Mouse (Mus musculus) heart, embryonic 11.5 days (tissue): Measurements from ENCODE around the gene Rmi2. TPM values are rescaled to one million over a fixed set of nuclear protein-coding genes. Genes with fewer than 3 reads are reported as not detected.

ENCODE experiments used
- ATAC-seq: fragments of 200-750 bp; cut with Nextera tagmentation; replicated peaks from 2 replicates; pipeline ENCODE4 v1.8.0; 2017; ENCODE audit warnings: moderate library complexity; ENCODE audit not compliant: insufficient number of reproducible peaks, low FRiP score, low TSS enrichment
- H3K27ac ChIP-seq: fragments of 300-500 bp; sonication (generic); 2 replicates; pipeline ENCODE4 v1.5.1; 2014; ENCODE audit warnings: mild to moderate bottlenecking, low read depth, low read length
- H3K27me3 ChIP-seq: fragments of 300-500 bp; sonication (generic); 2 replicates; pipeline ENCODE4 v1.6.1; 2014; ENCODE audit warnings: mild to moderate bottlenecking, low read length, mixed read lengths; ENCODE audit not compliant: control insufficient read depth, insufficient read depth
- H3K36me3 ChIP-seq: fragments of 300-500 bp; sonication (generic); 2 replicates; pipeline ENCODE4 v1.6.1; 2014; ENCODE audit warnings: mild to moderate bottlenecking, low read length, moderate library complexity, mixed read lengths; ENCODE audit not compliant: control insufficient read depth, insufficient read depth
- H3K4me1 ChIP-seq: fragments of 300-500 bp; sonication (generic); 2 replicates; pipeline ENCODE4 v1.6.1; 2014; ENCODE audit warnings: low read length; ENCODE audit not compliant: control insufficient read depth, insufficient read depth
- H3K4me2 ChIP-seq: fragments of 300-500 bp; sonication (generic); 2 replicates; pipeline ENCODE4 v1.6.1; 2014; ENCODE audit warnings: mild to moderate bottlenecking, moderate library complexity
- H3K4me3 ChIP-seq: fragments of 300-500 bp; sonication (generic); 2 replicates; pipeline ENCODE4 v1.5.1; 2014; ENCODE audit warnings: low read depth, low read length
- H3K9ac ChIP-seq: fragments of 300-500 bp; sonication (generic); 2 replicates; pipeline ENCODE4 v1.6.1; 2014; ENCODE audit warnings: mild to moderate bottlenecking, low read depth, low read length, moderate library complexity
- H3K9me3 ChIP-seq: fragments of 300-500 bp; sonication (generic); replicated peaks from 2 replicates; pipeline ENCODE4 v1.6.1; 2016; ENCODE audit warnings: low read length; ENCODE audit not compliant: control insufficient read depth
- WGBS: fragments of 180-500 bp; shearing (Covaris S2); extraction: QIAGEN DNeasy Blood & Tissue Kit; methylation state at CpG from one replicate; pipeline ENCODE4 v1.1.7; 2014; ENCODE audit not compliant: insufficient replicate concordance; 5-methylcytosine and 5-hydroxymethylcytosine counted together
- polyA plus RNA-seq: library from polyadenylated mRNA; unstranded; fragments of >200 nt; fragmentation: Nextera tagmentation; extraction: Ambion mirVana; gene quantifications from 2 replicates; pipeline ENCODE4 v1.2.1, GENCODE M21; 2014

Gene Rmi2
- polyA plus RNA-seq, 1 experiment from 2014 or later: 2.9 TPM

DNA sequence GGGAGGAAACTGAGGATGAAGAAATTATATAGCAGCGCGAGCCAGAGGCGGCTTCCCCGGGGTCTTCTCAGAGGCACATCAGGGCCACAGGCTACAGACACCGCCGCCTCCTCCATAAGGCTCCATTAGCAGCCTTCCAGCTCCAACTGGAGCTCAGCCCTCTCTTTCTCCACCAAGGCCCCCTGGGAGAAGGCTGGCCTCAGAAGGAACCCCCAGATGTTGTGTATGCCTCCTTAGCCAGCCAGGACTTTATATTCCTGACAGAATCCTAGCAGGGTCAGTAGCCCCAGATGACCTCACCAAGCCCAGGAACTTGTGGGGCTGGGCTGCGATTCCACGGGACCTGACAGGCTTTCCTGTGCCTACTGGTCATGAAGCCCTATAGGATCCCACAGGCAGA lies 32.0 kb downstream of the Rmi2 start:
- 83% methylated on average over 8 of the region's 8 CpGs for WGBS
- H3K4me3 ChIP-seq: no peak overlapping the region

DNA sequence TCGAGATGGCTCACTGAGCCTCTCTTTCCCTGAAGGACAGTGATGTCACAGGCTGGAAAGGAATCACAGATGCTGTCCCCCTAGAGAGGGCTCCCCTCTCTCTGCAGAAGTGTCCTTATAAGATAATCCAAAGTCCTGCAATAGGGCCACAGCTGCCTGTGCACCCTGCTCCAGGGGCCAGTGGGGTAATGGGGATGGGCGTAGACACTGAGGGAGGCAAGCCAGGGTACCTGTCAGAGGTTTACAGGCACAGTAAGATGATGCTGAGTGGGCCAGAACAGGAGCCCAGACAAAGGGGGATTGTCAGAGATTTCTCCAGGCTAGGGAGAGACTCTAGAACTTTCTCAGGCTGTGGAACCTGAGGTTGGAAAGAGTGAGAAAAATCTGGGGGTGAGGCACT lies 32.6 kb downstream of the Rmi2 start:
- no peaks in the 10 kb centered on the region for H3K36me3 ChIP-seq
- 0 out of 2 replicates have a peak, but pooled peaks cover 2% of the 10 kb centered on the region for H3K27me3 ChIP-seq
- no peak overlapping the region for H3K9ac ChIP-seq
- ATAC-seq: no peak
- H3K27ac ChIP-seq: no peak overlapping the region
- peaks cover 21% of the 10 kb centered on the region for H3K4me1 ChIP-seq
- H3K4me3 ChIP-seq: no peak overlapping the region
- 83% methylated on average over 2 of the region's 2 CpGs for WGBS
- no peak overlapping the region for H3K4me2 ChIP-seq
- no peaks in the 10 kb centered on the region for H3K9me3 ChIP-seq

More for the DNA sequence above, 32.0 kb downstream of the Rmi2 start:
- Histone ChIP-seq H3K4me1 (peaks cover 21% of the 10 kb centered on the region), H3K4me2 (no peak overlapping the region), H3K27ac (no peak overlapping the region), H3K27me3 (0 out of 2 replicates have a peak, but pooled peaks cover 2% of the 10 kb centered on the region), H3K9ac (no peak overlapping the region), H3K36me3 (no peaks in the 10 kb centered on the region), H3K9me3 (no peaks in the 10 kb centered on the region)
- no peak for ATAC-seq

DNA sequence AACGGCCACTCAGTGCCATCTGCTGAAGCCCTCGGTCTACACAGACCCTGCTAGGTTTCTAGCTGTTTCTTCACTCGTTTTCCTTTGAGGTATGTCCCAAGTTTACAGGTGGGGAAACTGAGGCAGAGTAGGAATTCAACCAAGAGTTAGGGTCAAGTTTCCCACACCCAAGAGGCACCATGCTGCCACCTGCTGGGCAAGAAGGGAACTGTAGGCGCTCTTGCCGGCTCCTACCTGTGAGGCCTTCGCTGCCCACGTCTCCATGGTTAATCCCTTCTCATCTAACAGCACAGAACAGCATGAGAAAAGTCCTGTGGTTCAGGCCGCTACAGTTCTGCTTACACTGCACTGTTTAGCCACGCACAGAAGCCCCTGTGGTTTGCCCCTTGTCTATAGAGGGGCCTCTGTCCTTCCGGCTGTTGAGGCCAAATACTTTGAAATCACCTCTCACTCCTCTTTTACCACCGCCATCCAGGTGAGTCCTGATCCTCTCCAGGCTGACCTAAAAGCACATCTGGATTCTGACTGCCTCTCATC lies 33.1 kb downstream of the Rmi2 start:
- H3K9me3 ChIP-seq: no peaks in the 10 kb centered on the region
- WGBS: 37% methylated on average over 11 of the region's 11 CpGs

GRCm38 (mm10) chr16:10870969-10871368 lies 36.1 kb downstream of the Rmi2 start:
- no peaks in the 10 kb centered on the region for H3K36me3 ChIP-seq
- peaks cover 10% of the 10 kb centered on the region; the same call in 1 of the 2 replicates for H3K27me3 ChIP-seq
- peak overlapping the region; percentile 29; the same call in 1 of the 2 replicates for H3K27ac ChIP-seq
- ATAC-seq: no peak
- H3K9me3 ChIP-seq: no peaks in the 10 kb centered on the region
- H3K9ac ChIP-seq: no peak overlapping the region
- H3K4me2 ChIP-seq: no peak overlapping the region
- H3K4me3 ChIP-seq: no peak overlapping the region
- H3K4me1 ChIP-seq: peaks cover 25% of the 10 kb centered on the region
- WGBS: 45% methylated on average over 4 of the region's 4 CpGs

More for the DNA sequence above, 33.1 kb downstream of the Rmi2 start:
- Histone ChIP-seq H3K4me2 (no peak overlapping the region), H3K27ac (no peak overlapping the region), H3K27me3 (0 out of 2 replicates have a peak, but pooled peaks cover 2% of the 10 kb centered on the region), H3K4me1 (peaks cover 21% of the 10 kb centered on the region), H3K36me3 (no peaks in the 10 kb centered on the region), H3K9ac (no peak overlapping the region), H3K4me3 (no peak overlapping the region)
- no peak for ATAC-seq

DNA sequence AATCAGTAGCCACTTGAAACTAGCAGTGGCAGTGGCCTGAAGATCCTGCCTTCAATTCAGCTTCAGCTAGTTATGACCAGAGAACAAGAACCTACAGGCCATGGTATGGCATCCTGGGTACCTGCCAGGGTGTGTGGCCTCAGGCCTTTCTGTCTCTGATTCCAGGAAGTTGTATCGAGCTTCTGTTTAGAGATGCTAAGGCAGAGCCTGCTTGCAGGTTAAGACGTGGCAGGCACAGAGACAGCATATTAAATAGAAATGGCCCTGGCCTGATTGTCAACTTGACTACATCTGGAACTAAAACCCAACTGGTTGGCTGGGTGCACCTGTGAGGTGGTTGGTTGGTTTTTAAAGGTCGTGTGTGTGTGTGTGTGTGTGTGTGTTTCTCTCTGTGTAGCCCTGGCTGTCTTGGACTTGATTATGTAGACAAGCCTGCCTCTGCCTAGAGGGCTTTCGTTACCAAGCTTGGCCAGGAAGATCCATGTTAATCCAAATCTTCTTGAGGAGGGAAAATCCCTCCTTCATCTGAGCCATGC lies 38.0 kb downstream of the Rmi2 start:
- no peak overlapping the region for H3K9ac ChIP-seq
- H3K4me2 ChIP-seq: no peak overlapping the region
- H3K27ac ChIP-seq: no peak overlapping the region
- H3K4me3 ChIP-seq: no peak overlapping the region
- peaks cover 25% of the 10 kb centered on the region for H3K4me1 ChIP-seq
- 68% methylated on average over 4 of the region's 4 CpGs for WGBS
- ATAC-seq: no peak
- H3K9me3 ChIP-seq: no peaks in the 10 kb centered on the region
- no peaks in the 10 kb centered on the region for H3K36me3 ChIP-seq
- H3K27me3 ChIP-seq: peaks cover 8% of the 10 kb centered on the region; the same call in 1 of the 2 replicates

DNA sequence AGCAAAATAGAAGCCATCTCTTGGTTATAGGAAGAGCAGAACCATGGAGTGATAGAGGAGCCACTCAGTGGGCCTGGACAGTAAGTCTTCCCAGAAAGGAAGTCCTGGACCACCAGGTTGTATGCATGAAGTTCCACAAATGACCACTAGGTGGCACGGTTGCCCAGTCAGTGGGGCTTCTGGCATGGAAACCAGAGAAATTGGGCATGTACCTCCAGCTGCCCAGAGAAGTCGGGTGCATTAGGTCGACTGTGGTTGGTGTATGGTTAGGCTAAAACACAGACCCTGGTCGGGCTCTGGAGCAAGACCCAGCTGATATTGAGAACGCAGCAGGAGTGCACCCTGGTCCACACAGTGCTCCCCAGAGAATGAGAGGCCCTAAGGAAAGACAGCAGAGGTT lies 38.8 kb downstream of the Rmi2 start:
- no peak overlapping the region for H3K4me3 ChIP-seq
- no peak overlapping the region for H3K9ac ChIP-seq

GRCm38 (mm10) chr16:10878227-10878626 lies 43.4 kb downstream of the Rmi2 start:
- peaks cover 4% of the 10 kb centered on the region for H3K4me1 ChIP-seq
- H3K27ac ChIP-seq: no peak overlapping the region
- 79% methylated on average over 3 of the region's 3 CpGs for WGBS
- H3K4me2 ChIP-seq: no peak overlapping the region
- no peaks in the 10 kb centered on the region for H3K36me3 ChIP-seq
- peaks cover 8% of the 10 kb centered on the region for H3K27me3 ChIP-seq
- no peak overlapping the region for H3K9ac ChIP-seq
- no peak overlapping the region for H3K4me3 ChIP-seq
- H3K9me3 ChIP-seq: no peaks in the 10 kb centered on the region
- no peak for ATAC-seq

More for the DNA sequence above, 38.8 kb downstream of the Rmi2 start:
- H3K4me1 ChIP-seq: peaks cover 25% of the 10 kb centered on the region
- peaks cover 8% of the 10 kb centered on the region for H3K27me3 ChIP-seq
- no peak overlapping the region for H3K27ac ChIP-seq
- no peaks in the 10 kb centered on the region for H3K9me3 ChIP-seq
- WGBS: 8% methylated on average over 5 of the region's 5 CpGs
- H3K36me3 ChIP-seq: no peaks in the 10 kb centered on the region
- ATAC-seq: no peak
- no peak overlapping the region for H3K4me2 ChIP-seq

- ATAC-seq: no peak
Observed at GRCm38 (mm10) chr16:10879467-10879866, 44.6 kb downstream of the Rmi2 start.

More at GRCm38 (mm10) chr16:10879467-10879866, 44.6 kb downstream of the Rmi2 start:
- H3K36me3 ChIP-seq: no peaks in the 10 kb centered on the region
- H3K9ac ChIP-seq: no peak overlapping the region
- no peaks in the 10 kb centered on the region for H3K9me3 ChIP-seq
- WGBS: 96% methylated on average over 1 of the region's 1 CpGs
- H3K4me1 ChIP-seq: peaks cover 4% of the 10 kb centered on the region
- H3K4me2 ChIP-seq: no peak overlapping the region
- no peak overlapping the region for H3K27ac ChIP-seq
- H3K27me3 ChIP-seq: peaks cover 3% of the 10 kb centered on the region
- no peak overlapping the region for H3K4me3 ChIP-seq
